Mouse (Mus musculus) myocyte (in vitro differentiated cells): ENCODE data around the gene Gm15056.

Experiments used
- CEBPB ChIP-seq: IDR thresholded peaks from 2 replicates; pipeline ENCODE4 v1.6.1; 2011; ENCODE audit warnings: mild to moderate bottlenecking, moderate library complexity; ENCODE audit not compliant: poor library complexity, insufficient read depth, severe bottlenecking
- E2F4 ChIP-seq: IDR thresholded peaks from one replicate; pipeline ENCODE4 v1.6.1; 2011; ENCODE audit warnings: mild to moderate bottlenecking, control low read depth, moderate library complexity; ENCODE audit not compliant: insufficient read depth
- POLR2A ChIP-seq: IDR thresholded peaks from one replicate; pipeline ENCODE4 v1.6.1; 2011; ENCODE audit warnings: low read depth, mild to moderate bottlenecking, control low read depth, moderate library complexity; ENCODE audit not compliant: insufficient read length
- TCF12 ChIP-seq: IDR thresholded peaks from one replicate; pipeline ENCODE4 v1.6.1; 2011; ENCODE audit warnings: mild to moderate bottlenecking, control low read depth; ENCODE audit not compliant: poor library complexity, insufficient read depth, severe bottlenecking
- USF1 ChIP-seq: IDR thresholded peaks from one replicate; pipeline ENCODE4 v1.6.1; 2011; ENCODE audit warnings: low read depth, mild to moderate bottlenecking, control low read depth, moderate library complexity

- no peak for TF ChIP-seq USF1
- TF ChIP-seq POLR2A, result no peak
- no peak for TF ChIP-seq CEBPB
- no peak for TF ChIP-seq E2F4
- no peak for TF ChIP-seq TCF12
Measured at GRCm38 (mm10) chr8:20944610-20945009, 42.2 kb upstream of the Gm15056 start, which contains the start of gene AY761185.
